ENCODE assay signal across 10 mouse cellular contexts in genomic region chr5:111006272-111007135, GRCm38 (mm10).
DNase-seq lines count a peak whose midpoint lies in the region; ATAC-seq and TF ChIP-seq lines count a peak whose summit lies in the region.
"Had no signal": no experiment of that assay in that cellular context is flagged by ENCODE, and none has a peak within 500 bp of the region (broad histone marks: within the 10 kb centered on the region; RNA-seq: fewer than 3 reads in every experiment).

No protein-coding gene starts in this region.

- no peak for TF ChIP-seq CTCF in brain, embryonic 14.5 days (IDR thresholded peaks at IDR 0.05; ENCODE audit: borderline replicate concordance, extremely low read depth, insufficient read depth, insufficient read length)

- ATAC-seq in cerebellum, adult (ENCODE audit: insufficient number of reproducible peaks, low FRiP score, low TSS enrichment) = peak; percentile 66; the same call in 1 of the 2 replicates
- peak; percentile 57 for ATAC-seq in forebrain, embryonic 14.5 days
- no peak; the same call in 1 of the 2 replicates for ATAC-seq in limb, embryonic 12.5 days (ENCODE audit: insufficient number of reproducible peaks, insufficient read depth, low FRiP score, low TSS enrichment, low read depth)

- TF ChIP-seq POLR2A in brain, embryonic 14.5 days (IDR thresholded peaks at IDR 0.05; ENCODE audit: borderline replicate concordance, extremely low read depth, insufficient read depth, insufficient read length, poor library complexity, severe bottlenecking) = no peak

- no peak overlapping the region for H3K9ac ChIP-seq in forebrain, embryonic 14.5 days (ENCODE audit: low read length)
- H3K9ac ChIP-seq in limb, embryonic 12.5 days (replicated peaks) = no peak overlapping the region
- H3K9ac ChIP-seq: liver, embryonic 14.5 days had no signal

- H3K4me1 ChIP-seq in forebrain, embryonic 14.5 days (ENCODE audit: control insufficient read depth, insufficient read depth, low read length) = peaks cover 31% of the 10 kb centered on the region
- H3K4me1 ChIP-seq in limb, embryonic 12.5 days (replicated peaks) = peaks cover 51% of the 10 kb centered on the region

- peaks cover 6% of the 10 kb centered on the region; the same call in 1 of the 2 replicates for H3K9me3 ChIP-seq in forebrain, embryonic 14.5 days (replicated peaks; ENCODE audit: control insufficient read depth, low read length)
- H3K9me3 ChIP-seq in limb, embryonic 12.5 days = no peaks in the 10 kb centered on the region; the same call in 1 of the 2 replicates

- no peak for DNase-seq in cerebellum, postnatal 10 days
- peak; percentile 89 for DNase-seq in brain, embryonic 14.5 days (ENCODE audit: low read depth)
- DNase-seq in forebrain, embryonic 14.5 days (ENCODE audit: low spot score) = peak; percentile 79
- no peak for DNase-seq in kidney, adult 11 months
- no peak for DNase-seq in kidney, postnatal 36 days
- DNase-seq in frontal cortex, postnatal 14 days (ENCODE audit: low spot score in 2 of 2) = no peak
- DNase-seq: gastrocnemius, postnatal 25 days had no signal

- 18% methylated on average over 14 of the region's 14 CpGs for WGBS in forebrain, embryonic 14.5 days
- 40% methylated on average over 14 of the region's 14 CpGs for WGBS in limb, embryonic 12.5 days

- H3K4me2 ChIP-seq in forebrain, embryonic 14.5 days (ENCODE audit: low read length) = no peak overlapping the region
- H3K4me2 ChIP-seq in limb, embryonic 12.5 days = no peak overlapping the region; the same call in 1 of the 2 replicates

- peak overlapping the region; percentile 70; the same call in 1 of the 2 replicates for H3K27ac ChIP-seq in forebrain, embryonic 14.5 days (ENCODE audit: low read depth, low read length)
- peak overlapping the region; percentile 82 for H3K27ac ChIP-seq in limb, embryonic 12.5 days
- H3K27ac ChIP-seq: liver, embryonic 14.5 days had no signal

- no peaks in the 10 kb centered on the region for H3K36me3 ChIP-seq in forebrain, embryonic 14.5 days (ENCODE audit: control insufficient read depth, insufficient read depth, low read length)
- H3K36me3 ChIP-seq in limb, embryonic 12.5 days = peaks cover 6% of the 10 kb centered on the region; the same call in 1 of the 2 replicates

- H3K4me3 ChIP-seq in forebrain, embryonic 14.5 days (ENCODE audit: low read depth, low read length) = no peak overlapping the region
- H3K4me3 ChIP-seq in limb, embryonic 12.5 days (replicated peaks) = no peak overlapping the region

- no peaks in the 10 kb centered on the region for H3K27me3 ChIP-seq in forebrain, embryonic 14.5 days (replicated peaks; ENCODE audit: control insufficient read depth, insufficient read depth, low read length)
- H3K27me3 ChIP-seq in limb, embryonic 12.5 days = no peaks in the 10 kb centered on the region

Comparison
In these comparisons a context has a peak if more than half of its experiments do, and no peak if none do; other contexts are left out.
1. DNase-seq: peak in brain, embryonic 14.5 days (single experiment) and forebrain, embryonic 14.5 days (single experiment); none in cerebellum, postnatal 10 days (0 of 2), kidney, adult 11 months (single experiment), kidney, postnatal 36 days (0 of 2) and frontal cortex, postnatal 14 days (0 of 2).